Mouse (Mus musculus) limb, embryonic 11.5 days (tissue): ENCODE data around the gene Gpr19. TPM values are rescaled to one million over a fixed set of nuclear protein-coding genes. Genes with fewer than 3 reads are reported as not detected.

Experiments used
- ATAC-seq: fragments of 200-750 bp; cut with Nextera tagmentation; 2 replicates; pipeline ENCODE4 v1.8.0; 2017; ENCODE audit warnings: low read depth; ENCODE audit not compliant: insufficient number of reproducible peaks, low FRiP score, low TSS enrichment
- DNase-seq: peaks from one replicate; pipeline ENCODE4 v3.0.0-alpha.2; 2015; ENCODE audit warnings: low spot score
- H3K27ac ChIP-seq: fragments of 300-500 bp; sonication (generic); replicated peaks from 2 replicates; pipeline ENCODE4 v1.5.1; 2014; ENCODE audit warnings: low read depth, mild to moderate bottlenecking, low read length
- H3K27me3 ChIP-seq: fragments of 300-500 bp; sonication (generic); 2 replicates; pipeline ENCODE4 v1.6.1; 2014; ENCODE audit warnings: mild to moderate bottlenecking, low read length, mixed read lengths; ENCODE audit not compliant: control insufficient read depth, insufficient read depth
- H3K36me3 ChIP-seq: fragments of 300-500 bp; sonication (generic); 2 replicates; pipeline ENCODE4 v1.6.1; 2014; ENCODE audit warnings: mild to moderate bottlenecking, low read length, moderate library complexity, mixed read lengths; ENCODE audit not compliant: control insufficient read depth, insufficient read depth
- H3K4me1 ChIP-seq: fragments of 300-500 bp; sonication (generic); 2 replicates; pipeline ENCODE4 v1.6.1; 2014; ENCODE audit warnings: low read length, mixed read lengths; ENCODE audit not compliant: control insufficient read depth, insufficient read depth
- H3K4me2 ChIP-seq: fragments of 300-500 bp; sonication (generic); 2 replicates; pipeline ENCODE4 v1.6.1; 2014; ENCODE audit warnings: low read depth, mild to moderate bottlenecking, moderate library complexity; ENCODE audit not compliant: severe bottlenecking
- H3K4me3 ChIP-seq: fragments of 300-500 bp; sonication (generic); 2 replicates; pipeline ENCODE4 v1.5.1; 2014; ENCODE audit warnings: low read depth, low read length
- H3K9ac ChIP-seq: fragments of 300-500 bp; sonication (generic); 2 replicates; pipeline ENCODE4 v1.6.1; 2014; ENCODE audit warnings: mild to moderate bottlenecking, low read length
- H3K9me3 ChIP-seq: fragments of 300-500 bp; sonication (generic); 2 replicates; pipeline ENCODE4 v1.6.1; 2016; ENCODE audit warnings: low read length; ENCODE audit not compliant: control insufficient read depth
- WGBS: fragments of 180-500 bp; shearing (Covaris S2); extraction: QIAGEN DNeasy Blood & Tissue Kit; methylation state at CpG from one replicate; pipeline ENCODE4 v1.1.7; 2014; 5-methylcytosine and 5-hydroxymethylcytosine counted together
- polyA plus RNA-seq: library from polyadenylated mRNA; unstranded; fragments of >200 nt; fragmentation: Nextera tagmentation; extraction: Ambion mirVana; gene quantifications from 2 replicates; pipeline ENCODE4 v1.2.1, GENCODE M21; 2014

Gene Gpr19
- polyA plus RNA-seq = 8.9 and 9.8 TPM in 2 replicates

DNA sequence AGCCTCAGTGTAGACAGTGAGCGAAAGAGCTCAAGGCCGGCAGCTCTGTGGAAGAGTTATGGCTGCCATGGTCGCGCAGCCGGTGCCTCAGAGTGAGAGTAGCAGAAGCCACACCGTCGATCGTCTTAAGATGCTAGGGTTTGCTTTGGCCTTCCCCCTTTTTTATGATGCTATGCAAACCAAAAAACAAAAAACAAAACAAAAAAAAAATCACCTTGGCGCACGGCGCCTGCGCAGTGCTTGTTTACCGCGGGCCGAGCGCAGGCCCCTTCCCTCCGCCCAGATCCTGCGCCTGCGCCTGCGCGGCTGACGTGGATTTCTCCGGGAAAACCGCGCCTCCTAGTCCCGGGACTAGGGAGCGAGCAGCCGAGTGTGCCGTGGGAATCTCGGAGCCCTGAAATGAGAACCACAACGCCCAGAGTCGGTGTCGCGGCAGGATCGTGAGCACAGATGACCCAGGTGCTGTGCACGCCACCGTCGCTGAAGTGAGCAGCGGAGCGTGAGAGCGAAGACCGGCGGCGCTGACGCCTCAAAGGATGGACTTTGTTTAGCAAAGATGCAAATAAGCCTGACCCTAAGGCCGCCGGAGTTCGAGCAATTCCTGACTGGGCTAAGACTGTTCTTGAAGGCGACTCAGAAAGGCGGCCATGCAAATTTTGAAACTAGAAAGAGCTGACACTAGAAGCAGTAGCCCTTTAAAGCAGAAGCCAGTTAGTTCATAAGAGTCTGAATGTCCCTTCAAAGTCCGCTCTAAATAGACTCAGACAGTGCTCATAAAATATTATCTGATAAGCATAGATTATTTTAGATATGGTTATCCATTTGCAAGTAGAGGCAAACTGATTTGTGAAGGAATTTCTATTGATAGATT, at the start of gene Gpr19:
Gpr19 (minus strand) TSS at position 484 of the 871 bp plus-strand sequence.
- peak; percentile 90 for ATAC-seq
- under 1% methylated on average over 51 of the region's 51 CpGs for WGBS

DNA sequence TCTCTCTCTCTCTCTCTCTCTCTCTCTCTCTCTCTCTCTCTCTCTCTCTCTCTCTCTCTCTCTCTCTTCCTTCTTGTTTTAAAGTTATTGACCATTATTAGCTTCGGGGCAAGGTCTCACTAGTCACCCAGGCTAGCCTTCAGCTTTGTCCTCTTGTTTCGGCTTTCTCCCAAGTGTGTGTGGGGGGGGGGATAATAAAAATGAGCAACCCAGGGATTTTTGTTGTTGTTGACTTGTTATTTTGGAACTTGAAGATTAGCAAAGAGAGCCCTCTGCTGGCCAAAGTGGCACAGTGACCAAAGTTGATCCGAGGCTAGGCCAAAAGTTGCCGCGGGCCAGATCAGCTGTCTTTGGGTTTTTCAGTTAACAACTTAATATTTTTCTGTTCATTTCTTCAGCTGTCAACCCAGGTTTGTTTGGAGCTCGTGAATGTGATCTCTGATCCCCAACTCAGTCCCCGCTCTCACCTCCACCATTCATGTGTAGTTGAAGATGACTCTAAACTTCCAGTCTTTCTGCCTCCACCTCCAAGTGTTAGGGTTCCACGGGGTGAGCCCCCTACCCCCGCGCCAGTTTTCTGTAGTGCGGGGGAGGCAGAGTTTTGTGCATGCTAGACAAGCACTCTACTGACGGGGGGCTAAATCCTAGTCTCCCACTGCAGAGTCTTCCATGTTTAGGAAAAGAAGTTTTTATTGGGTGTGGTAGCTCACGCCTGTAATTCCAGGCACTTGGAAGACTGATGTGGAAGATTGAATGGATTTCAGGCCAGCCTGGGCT, 49.1 kb upstream of the Gpr19 start:
- no peak overlapping the region for H3K9ac ChIP-seq
- no peak overlapping the region for H3K4me2 ChIP-seq
- no peaks in the 10 kb centered on the region for H3K4me1 ChIP-seq
- DNase-seq (peak; percentile 70), ATAC-seq (no peak)
- no peak overlapping the region for H3K4me3 ChIP-seq
- WGBS = 43% methylated on average over 13 of the region's 13 CpGs
- H3K9me3 ChIP-seq = no peaks in the 10 kb centered on the region
- H3K36me3 ChIP-seq = no peaks in the 10 kb centered on the region
- no peak overlapping the region for H3K27ac ChIP-seq
- H3K27me3 ChIP-seq = no peaks in the 10 kb centered on the region

More for the DNA sequence above, at the start of gene Gpr19:
- Histone ChIP-seq H3K4me2 (peak within 1 kb of the TSS; percentile 52), H3K27me3 (no peaks in the 10 kb centered on the region), H3K36me3 (no peaks in the 10 kb centered on the region), H3K9me3 (no peaks in the 10 kb centered on the region), H3K4me3 (peak within 1 kb of the TSS; percentile 42), H3K4me1 (no peaks in the 10 kb centered on the region), H3K9ac (peak within 1 kb of the TSS; percentile 91), H3K27ac (peak within 1 kb of the TSS; percentile 99)
- DNase-seq = peak; percentile 93

DNA sequence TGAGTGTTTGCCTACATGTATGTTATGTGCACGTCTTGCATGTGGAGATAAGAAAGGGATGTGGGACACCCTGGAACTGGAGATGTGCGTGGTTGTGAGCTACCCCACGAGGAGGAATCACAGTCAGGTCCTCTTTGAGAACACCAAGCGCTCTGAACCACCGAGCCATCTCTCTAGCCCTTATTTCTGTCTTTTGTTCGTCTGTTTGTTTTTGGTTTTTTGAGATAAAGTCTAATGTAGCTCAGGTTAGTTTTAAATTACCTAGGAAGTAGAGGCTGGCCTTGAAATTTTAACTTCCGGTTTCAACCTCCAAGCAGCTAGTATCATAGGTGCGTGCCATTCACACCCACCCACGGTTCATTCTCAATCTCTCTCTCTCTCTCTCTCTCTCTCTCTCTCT, 48.5 kb upstream of the Gpr19 start:
- Histone ChIP-seq H3K4me3 (no peak overlapping the region), H3K9ac (no peak overlapping the region), H3K36me3 (no peaks in the 10 kb centered on the region), H3K27ac (no peak overlapping the region), H3K27me3 (no peaks in the 10 kb centered on the region), H3K4me1 (no peaks in the 10 kb centered on the region), H3K9me3 (no peaks in the 10 kb centered on the region), H3K4me2 (no peak overlapping the region)
- ATAC-seq (no peak), DNase-seq (no peak)
- 91% methylated on average over 9 of the region's 9 CpGs for WGBS

DNA sequence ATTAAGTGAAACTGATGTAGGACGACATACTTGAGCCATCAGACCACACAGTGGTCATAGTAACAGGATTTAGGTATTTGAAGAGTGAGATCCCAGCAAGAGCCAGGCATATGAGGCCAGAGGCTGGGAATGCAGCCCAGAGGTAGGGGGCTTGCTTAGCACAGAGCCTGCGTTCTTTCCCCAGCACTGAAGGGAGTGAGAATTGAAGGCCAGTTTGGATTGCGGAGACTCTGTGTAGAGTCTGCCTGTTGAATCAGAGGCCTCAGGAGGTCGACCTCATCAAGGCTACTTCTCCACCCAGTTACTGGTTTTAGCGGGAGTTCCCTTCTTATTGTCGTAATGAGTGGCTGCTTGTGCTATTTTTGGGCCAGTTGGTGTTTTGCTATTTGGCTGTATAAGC, 47.7 kb upstream of the Gpr19 start:
- peaks cover 4% of the 10 kb centered on the region; the same call in 1 of the 2 replicates for H3K36me3 ChIP-seq
- H3K4me2 ChIP-seq = no peak overlapping the region
- no peaks in the 10 kb centered on the region for H3K9me3 ChIP-seq
- H3K27ac ChIP-seq = no peak overlapping the region
- DNase-seq = no peak
- ATAC-seq = no peak
- no peaks in the 10 kb centered on the region for H3K27me3 ChIP-seq
- H3K4me3 ChIP-seq = no peak overlapping the region
- WGBS = 78% methylated on average over 6 of the region's 6 CpGs
- no peak overlapping the region for H3K9ac ChIP-seq
- H3K4me1 ChIP-seq = no peaks in the 10 kb centered on the region

DNA sequence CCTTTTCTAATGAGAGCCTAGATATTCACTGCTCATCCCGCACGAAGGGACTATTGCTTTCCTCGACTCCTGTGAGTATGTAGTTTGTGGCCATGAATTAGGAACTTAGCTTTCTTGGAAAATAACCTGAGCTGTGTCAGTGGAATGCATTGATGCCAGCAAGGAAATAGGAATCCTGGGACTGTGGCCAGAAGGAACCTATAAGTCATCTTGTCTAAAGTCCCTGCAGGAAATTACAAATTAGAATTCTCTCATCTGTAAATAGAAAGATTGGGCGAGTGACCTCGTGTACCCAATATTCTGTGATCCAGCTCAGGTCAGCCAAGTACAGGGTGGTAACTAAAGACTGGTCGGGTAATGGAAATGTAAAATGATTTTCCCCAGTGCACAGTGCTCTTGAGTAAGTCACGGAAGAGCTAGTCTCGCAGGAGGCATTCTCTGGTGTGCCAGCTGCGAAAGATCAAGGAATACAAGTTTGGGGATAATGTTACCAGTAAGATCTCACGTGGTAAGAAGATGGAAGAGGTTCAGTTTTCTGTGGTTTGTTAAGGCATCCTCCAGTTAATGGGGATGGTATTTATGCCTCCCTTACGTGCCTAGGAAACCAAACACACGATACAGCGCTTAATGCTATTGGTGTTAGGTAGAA, 45.5 kb upstream of the Gpr19 start:
- no peak for ATAC-seq
- no peak overlapping the region for H3K4me3 ChIP-seq

DNA sequence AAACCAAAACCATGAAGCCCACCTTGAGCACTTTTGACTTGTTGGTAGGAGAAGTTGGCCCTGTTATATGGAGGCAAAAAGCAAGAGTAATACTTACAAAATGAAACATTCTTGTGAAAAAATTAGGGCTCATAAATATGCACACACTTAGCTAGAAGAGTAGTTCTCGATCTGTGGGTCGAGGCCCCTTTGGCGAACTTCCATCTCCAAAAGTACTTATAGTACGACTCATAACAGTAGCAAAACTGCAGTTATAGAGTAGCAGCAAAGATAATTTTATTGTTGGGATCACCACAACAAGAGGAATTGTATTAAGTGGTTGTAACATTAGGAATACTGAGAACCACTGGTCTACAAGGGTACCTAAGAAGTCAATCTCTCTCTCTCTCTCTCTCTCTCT, 41.4 kb upstream of the Gpr19 start:
- no peak for ATAC-seq
- no peaks in the 10 kb centered on the region for H3K4me1 ChIP-seq

More for the DNA sequence above, 45.5 kb upstream of the Gpr19 start:
- Histone ChIP-seq H3K27me3 (no peaks in the 10 kb centered on the region), H3K36me3 (peaks cover 4% of the 10 kb centered on the region; the same call in 1 of the 2 replicates), H3K27ac (no peak overlapping the region), H3K9ac (no peak overlapping the region), H3K4me2 (no peak overlapping the region), H3K4me1 (no peaks in the 10 kb centered on the region), H3K9me3 (no peaks in the 10 kb centered on the region)
- 77% methylated on average over 13 of the region's 13 CpGs for WGBS
- DNase-seq = no peak

DNA sequence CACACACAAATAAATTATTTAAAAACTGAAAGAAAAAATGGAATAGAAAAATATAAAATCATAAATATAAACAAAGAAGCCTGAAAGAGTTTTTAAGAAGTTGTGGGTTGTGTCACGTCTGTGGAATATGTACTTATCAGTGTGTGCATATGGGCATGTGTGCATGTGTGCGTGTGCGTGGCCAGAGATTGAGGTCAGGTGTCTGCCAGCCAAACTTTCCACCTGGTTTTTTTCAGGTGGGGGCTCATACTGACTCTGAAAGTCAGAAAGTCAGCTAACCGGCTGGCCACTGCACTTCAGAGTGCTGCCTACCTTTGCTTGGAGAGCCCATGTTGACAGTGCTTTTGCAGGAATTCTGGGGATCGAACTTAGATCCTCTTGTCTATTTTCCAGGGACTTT, 35.9 kb upstream of the Gpr19 start:
- ATAC-seq = no peak

More for the DNA sequence above, 41.4 kb upstream of the Gpr19 start:
- WGBS = 94% methylated on average over 4 of the region's 4 CpGs
- H3K4me2 ChIP-seq = no peak overlapping the region
- H3K4me3 ChIP-seq = no peak overlapping the region
- no peaks in the 10 kb centered on the region for H3K27me3 ChIP-seq
- peaks cover 4% of the 10 kb centered on the region; the same call in 1 of the 2 replicates for H3K36me3 ChIP-seq
- H3K9ac ChIP-seq = no peak overlapping the region
- DNase-seq = no peak
- no peak overlapping the region for H3K27ac ChIP-seq
- H3K9me3 ChIP-seq = no peaks in the 10 kb centered on the region

DNA sequence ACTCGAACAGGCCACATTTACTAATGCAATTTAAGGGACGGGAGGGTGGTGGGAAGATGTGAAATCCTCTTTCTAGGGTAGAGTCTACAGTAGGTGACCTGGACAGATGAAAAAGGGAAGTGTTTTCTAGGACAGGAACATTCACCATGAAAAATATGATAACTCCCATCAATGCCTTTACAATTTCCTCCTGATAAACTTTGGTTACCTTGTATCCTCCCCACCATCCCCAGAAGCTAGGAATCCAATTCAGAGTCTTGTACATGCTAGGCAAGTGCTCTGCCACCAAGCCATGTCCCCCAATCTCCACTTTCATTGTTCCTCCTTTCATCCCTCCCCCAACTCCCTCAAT, 34.8 kb upstream of the Gpr19 start:
- Histone ChIP-seq H3K27ac (no peak overlapping the region), H3K9ac (no peak overlapping the region), H3K27me3 (no peaks in the 10 kb centered on the region), H3K4me3 (no peak overlapping the region), H3K9me3 (no peaks in the 10 kb centered on the region), H3K36me3 (no peaks in the 10 kb centered on the region), H3K4me2 (no peak overlapping the region), H3K4me1 (peaks cover 7% of the 10 kb centered on the region; the same call in 1 of the 2 replicates)
- ATAC-seq (no peak), DNase-seq (no peak)
- 91% methylated on average over 2 of the region's 2 CpGs for WGBS

More for the DNA sequence above, 35.9 kb upstream of the Gpr19 start:
- Histone ChIP-seq H3K4me3 (no peak overlapping the region), H3K36me3 (no peaks in the 10 kb centered on the region), H3K4me1 (peaks cover 7% of the 10 kb centered on the region; the same call in 1 of the 2 replicates), H3K4me2 (no peak overlapping the region), H3K9ac (no peak overlapping the region), H3K9me3 (no peaks in the 10 kb centered on the region), H3K27ac (no peak overlapping the region), H3K27me3 (no peaks in the 10 kb centered on the region)
- no peak for DNase-seq
- 88% methylated on average over 5 of the region's 5 CpGs for WGBS
